In the genomic region with DNA sequence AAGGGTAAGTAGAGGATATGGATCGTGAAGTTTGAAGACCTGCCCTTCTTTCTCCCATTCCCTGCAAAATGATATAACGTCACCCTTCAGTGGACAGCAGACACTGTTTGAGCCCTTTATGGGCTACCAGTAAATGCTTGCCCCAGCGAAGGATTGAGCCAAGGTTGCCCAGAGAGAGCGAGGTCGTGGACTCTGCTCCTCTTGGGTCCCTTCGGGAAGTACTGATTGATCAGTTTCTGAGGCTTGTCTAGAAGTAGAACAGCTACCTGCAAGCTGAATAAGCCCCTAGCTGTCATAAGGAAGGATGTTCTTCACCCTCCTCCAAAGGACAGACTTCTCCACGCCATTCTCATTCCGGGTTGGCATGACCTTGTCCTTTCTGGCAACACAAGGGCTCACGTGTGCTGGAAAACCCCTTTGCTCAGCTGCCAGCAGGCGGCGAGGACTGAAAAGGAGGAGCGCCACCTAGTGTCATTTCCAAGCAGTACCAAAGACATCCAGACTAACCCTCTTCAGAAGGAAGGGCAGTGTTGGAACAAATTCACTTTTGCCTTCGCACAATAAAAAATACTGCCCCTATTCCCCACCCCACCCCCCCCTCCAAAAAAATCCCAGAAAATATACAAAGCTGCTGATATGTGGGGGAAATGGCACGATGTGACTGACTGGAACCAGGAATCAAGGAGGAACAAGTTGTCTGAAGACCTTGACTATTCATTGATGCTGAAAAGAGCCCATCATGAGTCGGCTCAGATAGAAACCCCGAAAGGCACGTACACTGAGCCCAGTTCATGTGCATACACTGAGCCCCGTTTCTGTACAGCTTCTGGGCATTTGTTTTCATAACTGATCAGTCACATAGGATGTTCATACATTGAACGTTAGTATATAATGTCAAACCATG, we compare ENCODE assay signal across 8 mouse cellular contexts.
A peak's percentile ranks its signal among the peaks of the same experiment; 100 is the strongest.
DNase-seq lines count a peak whose midpoint lies in the region; ATAC-seq lines count a peak whose summit lies in the region.

No protein-coding gene starts in this region.

- peaks cover 3% of the 10 kb centered on the region; the same call in 1 of the 2 replicates for H3K4me1 ChIP-seq in hindbrain, embryonic 13.5 days (replicated peaks)

- no peak overlapping the region for H3K27ac ChIP-seq in hindbrain, embryonic 13.5 days

- no peak overlapping the region for H3K9ac ChIP-seq in hindbrain, embryonic 13.5 days

- 49% methylated on average over 19 of the region's 19 CpGs for WGBS in hindbrain, embryonic 13.5 days

- H3K4me3 ChIP-seq in hindbrain, embryonic 13.5 days = no peak overlapping the region

- H3K9me3 ChIP-seq in hindbrain, embryonic 13.5 days = no peaks in the 10 kb centered on the region

- 0 out of 2 replicates have a peak overlapping the region, but pooled peaks have one; percentile 6 for H3K4me2 ChIP-seq in hindbrain, embryonic 13.5 days

- H3K36me3 ChIP-seq in hindbrain, embryonic 13.5 days = no peaks in the 10 kb centered on the region

- DNase-seq in MN1 (ENCODE audit: low spot score) = peak; percentile 68
- DNase-seq in cerebellum, adult 9-10 months = peak; percentile 71
- DNase-seq in frontal cortex, postnatal 25 days (ENCODE audit: low spot score in 2 of 2) = peak; percentile 45 to 69
- peak; percentile 82 to 83 for DNase-seq in layer of hippocampus, postnatal 14 days (ENCODE audit: low spot score in 2 of 2)
- DNase-seq in lung, postnatal 36 days = peak; percentile 81
- DNase-seq in retina, postnatal 7 days (ENCODE audit: low read depth, low spot score) = peak; percentile 67
- DNase-seq in urinary bladder, adult 2 months (ENCODE audit: low spot score) = peak; percentile 41

- H3K27me3 ChIP-seq in hindbrain, embryonic 13.5 days = no peaks in the 10 kb centered on the region

- peak; percentile 90 for ATAC-seq in hindbrain, embryonic 13.5 days (ENCODE audit: low FRiP score)
